Mouse (Mus musculus): ENCODE data around the gene Wdr46.

DNA sequence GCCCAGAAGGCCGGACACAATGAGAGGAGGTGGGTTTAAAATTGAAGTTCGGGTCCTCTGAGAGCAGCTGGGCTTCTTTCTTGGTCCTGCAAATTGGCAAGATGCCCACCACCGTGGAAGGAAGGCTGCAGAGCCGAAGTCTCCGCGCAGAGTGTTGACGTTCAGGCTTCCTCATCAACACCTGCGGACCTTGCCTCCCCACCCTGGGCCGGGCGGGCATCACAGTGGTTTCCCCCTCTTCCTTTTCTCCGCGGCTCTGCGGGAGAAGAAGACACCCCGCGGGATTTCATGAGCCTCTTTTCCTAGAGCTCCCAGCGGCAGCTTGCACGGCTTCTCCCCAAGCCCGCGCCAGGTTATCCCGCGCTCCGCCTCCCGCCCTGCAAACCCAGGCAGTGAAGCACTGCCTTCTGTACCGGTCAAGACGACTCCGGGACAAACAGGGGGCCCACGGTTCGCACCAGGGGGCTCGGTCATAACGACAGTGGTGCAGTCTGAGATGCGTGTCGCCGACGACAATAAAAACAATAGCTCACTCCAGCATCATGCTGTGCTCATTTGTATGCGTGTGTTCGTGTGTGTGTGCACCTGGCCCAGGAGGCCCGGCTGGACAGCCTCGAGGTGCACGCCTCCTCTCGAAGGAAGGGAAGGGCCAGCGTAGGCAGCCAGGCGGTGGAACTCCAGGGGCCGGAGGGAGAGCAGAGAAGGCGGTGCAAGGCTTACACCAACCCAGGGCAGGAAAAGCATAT, 32.0 kb upstream of the Wdr46 start:
- TF ChIP-seq CTCF (IDR thresholded peaks at IDR 0.05; ENCODE audit: borderline replicate concordance, insufficient read depth, low read length) (no peak), POLR2A (IDR thresholded peaks at IDR 0.05; ENCODE audit: low read depth, low read length) (no peak)

Measured in embryonic fibroblast, embryonic 13.5 days (primary cell).